Mouse (Mus musculus): ENCODE results near the gene Brf1. TPM values are rescaled to one million over a fixed set of nuclear protein-coding genes. Genes with fewer than 3 reads are reported as not detected.

Gene Brf1
- polyA plus RNA-seq, 1 experiment from 2014 or later, result 70.1 TPM

DNA sequence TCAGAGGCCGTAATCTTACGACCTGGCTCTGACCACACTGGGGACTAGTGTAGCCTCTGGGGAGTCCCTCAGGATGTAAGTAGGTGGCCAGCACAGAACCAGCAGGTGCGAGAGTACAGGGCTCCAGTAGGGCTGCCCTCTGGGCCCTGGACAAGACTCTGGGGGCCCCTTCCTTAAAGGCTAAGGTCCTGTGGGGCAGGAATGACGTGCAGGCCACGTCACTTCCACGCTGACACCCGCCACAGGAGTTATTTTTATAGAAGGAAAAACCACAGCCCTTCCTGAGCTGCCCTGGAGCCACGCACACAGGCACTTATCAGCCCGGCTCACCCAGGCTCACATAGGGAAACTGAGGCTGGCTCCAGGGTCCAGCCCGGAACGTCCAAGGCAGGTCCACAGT is 83.0 kb downstream of the Brf1 start:
- ATAC-seq (ENCODE audit: low FRiP score, low TSS enrichment), result no peak
- WGBS, result 79% methylated on average over 11 of the region's 11 CpGs
- H3K4me3 ChIP-seq (ENCODE audit: low read length), result no peak overlapping the region
- no peak overlapping the region for H3K27ac ChIP-seq (ENCODE audit: low read length)
- H3K9me3 ChIP-seq (ENCODE audit: low read length), result no peaks in the 10 kb centered on the region
- H3K4me2 ChIP-seq (replicated peaks; ENCODE audit: low read depth, low read length), result no peak overlapping the region
- H3K36me3 ChIP-seq (ENCODE audit: insufficient read depth, low read length), result no peaks in the 10 kb centered on the region
- 0 out of 2 replicates have a peak, but pooled peaks cover 7% of the 10 kb centered on the region for H3K4me1 ChIP-seq (ENCODE audit: insufficient read depth, low read length)
- H3K27me3 ChIP-seq (ENCODE audit: insufficient read depth, low read length), result no peaks in the 10 kb centered on the region
- H3K9ac ChIP-seq (replicated peaks; ENCODE audit: low read length), result 0 out of 2 replicates have a peak overlapping the region, but pooled peaks have one; percentile 7

DNA sequence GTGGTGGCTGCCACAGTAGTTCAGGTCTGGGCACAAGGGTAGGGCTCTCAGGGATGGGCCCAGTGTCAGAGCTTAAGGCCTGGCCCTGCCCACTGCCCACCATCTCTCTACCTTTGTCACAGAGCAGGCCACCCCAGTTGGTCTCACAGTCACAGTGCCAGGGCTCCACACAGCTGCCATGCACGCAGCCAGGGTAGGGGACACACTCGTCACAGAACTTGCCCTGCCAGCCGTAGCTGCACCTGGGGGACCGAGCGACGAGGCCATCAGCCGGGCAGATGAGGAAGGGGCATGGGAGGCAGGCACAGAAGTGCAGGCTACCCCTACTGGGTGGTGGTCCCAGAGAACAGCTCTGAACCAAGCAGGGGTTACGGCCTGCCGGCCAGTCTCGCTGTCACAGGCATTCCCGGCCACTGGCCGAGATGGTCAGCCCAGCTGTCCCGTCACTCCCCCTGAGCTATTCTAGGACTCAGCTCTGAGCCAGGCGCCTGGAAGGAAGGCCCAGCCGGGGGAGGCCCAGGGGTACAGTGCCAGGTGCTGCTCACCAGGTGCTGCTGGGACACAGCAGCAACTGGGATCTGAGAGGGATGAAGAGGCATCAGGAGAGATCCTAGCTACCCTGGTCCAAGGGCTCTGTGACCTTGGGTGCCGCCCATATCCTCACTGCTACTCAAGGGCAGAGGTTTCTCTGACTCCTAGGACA is 83.7 kb downstream of the Brf1 start:
- 81% methylated on average over 16 of the region's 16 CpGs for WGBS
- Histone ChIP-seq H3K4me2 (replicated peaks; ENCODE audit: low read depth, low read length) (no peak overlapping the region), H3K27me3 (ENCODE audit: insufficient read depth, low read length) (no peaks in the 10 kb centered on the region), H3K9me3 (ENCODE audit: low read length) (no peaks in the 10 kb centered on the region), H3K9ac (replicated peaks; ENCODE audit: low read length) (no peak overlapping the region), H3K4me3 (ENCODE audit: low read length) (no peak overlapping the region), H3K27ac (ENCODE audit: low read length) (no peak overlapping the region), H3K36me3 (ENCODE audit: insufficient read depth, low read length) (no peaks in the 10 kb centered on the region), H3K4me1 (ENCODE audit: insufficient read depth, low read length) (0 out of 2 replicates have a peak, but pooled peaks cover 7% of the 10 kb centered on the region)
- ATAC-seq (ENCODE audit: low FRiP score, low TSS enrichment), result no peak

DNA sequence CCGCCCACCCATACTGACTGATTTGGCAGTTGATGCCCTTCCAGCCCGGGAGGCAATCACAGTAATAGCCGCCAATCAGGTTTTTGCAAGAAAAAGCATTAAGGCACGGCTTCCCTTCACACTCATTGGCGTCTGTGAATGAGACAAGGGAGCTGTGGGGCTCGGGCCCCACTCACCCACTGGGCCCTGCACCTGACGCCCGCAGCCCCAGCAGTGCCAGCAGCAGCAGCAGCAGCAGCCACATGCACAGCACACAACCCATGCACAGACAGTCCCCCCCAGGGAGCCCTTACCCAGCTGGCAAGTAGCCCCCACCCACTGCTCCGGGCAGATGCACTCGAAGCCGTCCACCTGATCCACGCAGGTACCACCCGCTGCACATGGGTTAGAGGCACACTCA is 84.9 kb downstream of the Brf1 start:
- Histone ChIP-seq H3K4me3 (ENCODE audit: low read length) (no peak overlapping the region), H3K36me3 (ENCODE audit: insufficient read depth, low read length) (no peaks in the 10 kb centered on the region), H3K27ac (ENCODE audit: low read length) (no peak overlapping the region), H3K9ac (replicated peaks; ENCODE audit: low read length) (no peak overlapping the region; the same call in 1 of the 2 replicates), H3K4me2 (replicated peaks; ENCODE audit: low read depth, low read length) (no peak overlapping the region), H3K4me1 (ENCODE audit: insufficient read depth, low read length) (0 out of 2 replicates have a peak, but pooled peaks cover 7% of the 10 kb centered on the region), H3K9me3 (ENCODE audit: low read length) (no peaks in the 10 kb centered on the region), H3K27me3 (ENCODE audit: insufficient read depth, low read length) (no peaks in the 10 kb centered on the region)
- WGBS, result 73% methylated on average over 13 of the region's 13 CpGs
- ATAC-seq (ENCODE audit: low FRiP score, low TSS enrichment), result no peak

GRCm38 (mm10) chr12:112914527-112914926 is 86.0 kb downstream of the Brf1 start:
- no peak for ATAC-seq (ENCODE audit: low FRiP score, low TSS enrichment)
- no peak overlapping the region for H3K27ac ChIP-seq (ENCODE audit: low read length)
- H3K4me2 ChIP-seq (replicated peaks; ENCODE audit: low read depth, low read length), result no peak overlapping the region
- H3K4me1 ChIP-seq (ENCODE audit: insufficient read depth, low read length), result 0 out of 2 replicates have a peak, but pooled peaks cover 7% of the 10 kb centered on the region
- no peaks in the 10 kb centered on the region for H3K36me3 ChIP-seq (ENCODE audit: insufficient read depth, low read length)
- H3K9me3 ChIP-seq (ENCODE audit: low read length), result no peaks in the 10 kb centered on the region
- H3K9ac ChIP-seq (replicated peaks; ENCODE audit: low read length), result no peak overlapping the region
- H3K27me3 ChIP-seq (ENCODE audit: insufficient read depth, low read length), result no peaks in the 10 kb centered on the region
- no peak overlapping the region for H3K4me3 ChIP-seq (ENCODE audit: low read length)
- 63% methylated on average over 11 of the region's 11 CpGs for WGBS

DNA sequence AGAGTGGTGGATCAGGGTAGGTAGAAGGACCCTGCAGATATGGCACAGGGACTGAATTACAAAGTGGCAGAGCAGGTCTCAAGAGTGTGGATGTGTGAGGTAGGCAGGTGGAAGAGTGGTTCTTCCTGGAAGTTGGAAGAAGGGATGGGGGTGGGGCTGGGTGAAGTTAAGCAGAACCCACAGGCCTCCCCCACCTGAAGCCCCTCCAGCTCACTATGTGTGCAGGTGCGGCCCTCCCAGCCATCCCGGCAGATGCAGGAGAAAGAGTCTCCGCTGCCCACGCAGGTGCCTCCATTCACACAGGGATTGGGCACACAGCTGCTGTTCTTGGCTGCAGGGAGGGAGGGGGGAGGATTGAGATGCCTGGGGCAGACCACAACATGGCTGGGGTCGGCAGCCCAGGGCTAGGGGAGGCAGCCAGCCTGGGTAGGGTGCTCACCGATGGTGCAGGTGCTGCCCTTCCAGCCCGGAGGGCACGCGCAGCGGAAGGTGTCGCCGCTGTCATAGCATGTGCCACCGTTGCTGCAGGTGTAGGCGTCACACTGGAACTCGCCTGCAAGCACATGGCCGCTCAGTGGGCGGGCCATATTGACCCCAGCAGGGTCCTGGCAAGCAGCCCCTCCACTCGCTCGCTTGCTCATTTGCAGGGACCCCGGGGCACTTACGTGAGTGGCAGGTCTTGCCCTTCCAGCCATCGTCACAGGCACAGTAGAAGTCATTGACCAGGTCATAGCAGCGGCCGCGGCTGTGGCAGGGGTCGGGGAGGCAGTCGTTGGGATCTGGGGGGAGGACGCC is 87.4 kb downstream of the Brf1 start:
- no peaks in the 10 kb centered on the region for H3K27me3 ChIP-seq (ENCODE audit: insufficient read depth, low read length)
- no peak overlapping the region for H3K4me2 ChIP-seq (replicated peaks; ENCODE audit: low read depth, low read length)
- WGBS, result 85% methylated on average over 27 of the region's 28 CpGs
- no peak overlapping the region for H3K9ac ChIP-seq (replicated peaks; ENCODE audit: low read length)
- H3K9me3 ChIP-seq (ENCODE audit: low read length), result no peaks in the 10 kb centered on the region
- H3K4me3 ChIP-seq (ENCODE audit: low read length), result no peak overlapping the region
- peaks cover 6% of the 10 kb centered on the region; the same call in 1 of the 2 replicates for H3K36me3 ChIP-seq (ENCODE audit: insufficient read depth, low read length)
- ATAC-seq (ENCODE audit: low FRiP score, low TSS enrichment), result no peak
- H3K27ac ChIP-seq (ENCODE audit: low read length), result no peak overlapping the region
- H3K4me1 ChIP-seq (ENCODE audit: insufficient read depth, low read length), result 0 out of 2 replicates have a peak, but pooled peaks cover 7% of the 10 kb centered on the region

- Histone ChIP-seq H3K4me3 (ENCODE audit: low read length) (no peak overlapping the region), H3K9me3 (ENCODE audit: low read length) (no peaks in the 10 kb centered on the region), H3K36me3 (ENCODE audit: insufficient read depth, low read length) (peaks cover 6% of the 10 kb centered on the region; the same call in 1 of the 2 replicates), H3K27me3 (ENCODE audit: insufficient read depth, low read length) (no peaks in the 10 kb centered on the region), H3K4me1 (ENCODE audit: insufficient read depth, low read length) (no peaks in the 10 kb centered on the region), H3K27ac (ENCODE audit: low read length) (no peak overlapping the region), H3K4me2 (replicated peaks; ENCODE audit: low read depth, low read length) (no peak overlapping the region), H3K9ac (replicated peaks; ENCODE audit: low read length) (no peak overlapping the region)
- no peak for ATAC-seq (ENCODE audit: low FRiP score, low TSS enrichment)
- 91% methylated on average over 17 of the region's 17 CpGs for WGBS
These were observed 88.8 kb downstream of the Brf1 start for GRCm38 (mm10) chr12:112911701-112912100.

Small RNAs within 50 kb of the gene (microRNA-seq; reads per million reads assigned to microRNA genes)
- gene Mir6941, result not detected

Other genes with a start within 250 kb of the Brf1 start
- 7.3 and 7.4 TPM in 2 replicates for gene Pld4, start 240.0 kb downstream of the Brf1 start, polyA plus RNA-seq (2015; fragmentation: Nextera tagmentation; extraction: Ambion mirVana)
- gene Ahnak2, start 198.0 kb downstream of the Brf1 start, polyA plus RNA-seq (2015; fragmentation: Nextera tagmentation; extraction: Ambion mirVana), result 0.91 and 1.2 TPM in 2 replicates
- gene Clba1, start 191.8 kb downstream of the Brf1 start, polyA plus RNA-seq (2015; fragmentation: Nextera tagmentation; extraction: Ambion mirVana), result 14.0 and 14.7 TPM in 2 replicates
- gene Cdca4, start 171.3 kb downstream of the Brf1 start, polyA plus RNA-seq (2015; fragmentation: Nextera tagmentation; extraction: Ambion mirVana), result 113 and 124 TPM in 2 replicates
- gene Gpr132, start 132.5 kb downstream of the Brf1 start, polyA plus RNA-seq (2015; fragmentation: Nextera tagmentation; extraction: Ambion mirVana), result 0.15 and 0.22 TPM in 2 replicates
- 2.2 and 2.5 TPM in 2 replicates for gene Jag2, start 70.9 kb downstream of the Brf1 start, polyA plus RNA-seq (2015; fragmentation: Nextera tagmentation; extraction: Ambion mirVana)
- 99.1 and 104 TPM in 2 replicates for gene Nudt14, start 58.6 kb downstream of the Brf1 start, polyA plus RNA-seq (2015; fragmentation: Nextera tagmentation; extraction: Ambion mirVana)
- 29.4 and 30.6 TPM in 2 replicates for gene Btbd6, start 24.2 kb downstream of the Brf1 start, polyA plus RNA-seq (2015; fragmentation: Nextera tagmentation; extraction: Ambion mirVana)
- 13.3 and 13.8 TPM in 2 replicates for gene Pacs2, start 13.8 kb upstream of the Brf1 start, polyA plus RNA-seq (2015; fragmentation: Nextera tagmentation; extraction: Ambion mirVana)
- gene Tex22, start 73.8 kb upstream of the Brf1 start, polyA plus RNA-seq (2015; fragmentation: Nextera tagmentation; extraction: Ambion mirVana), result not detected in 2 replicates
- 15.4 and 15.9 TPM in 2 replicates for gene Mta1, start 97.6 kb upstream of the Brf1 start, polyA plus RNA-seq (2015; fragmentation: Nextera tagmentation; extraction: Ambion mirVana)
- gene Crip2, start 139.5 kb upstream of the Brf1 start, polyA plus RNA-seq (2015; fragmentation: Nextera tagmentation; extraction: Ambion mirVana), result 244 and 263 TPM in 2 replicates
- 270 and 293 TPM in 2 replicates for gene Crip1, start 145.6 kb upstream of the Brf1 start, polyA plus RNA-seq (2015; fragmentation: Nextera tagmentation; extraction: Ambion mirVana)
- gene Tedc1, start 155.7 kb upstream of the Brf1 start, polyA plus RNA-seq (2015; fragmentation: Nextera tagmentation; extraction: Ambion mirVana), result 38.2 and 45.5 TPM in 2 replicates
- 8.6 and 10.9 TPM in 2 replicates for gene Tmem121, start 185.2 kb upstream of the Brf1 start, polyA plus RNA-seq (2015; fragmentation: Nextera tagmentation; extraction: Ambion mirVana)